21 mouse cellular contexts compared by ENCODE assay signal in genomic region chr13:44386767-44387166, GRCm38 (mm10).
"Had no signal": no experiment of that assay in that cellular context is flagged by ENCODE, and none has a peak within 500 bp of the region (broad histone marks: within the 10 kb centered on the region; RNA-seq: fewer than 3 reads in every experiment).

No protein-coding gene starts in this region.

- H3K36me3 ChIP-seq: midbrain, embryonic 12.5 days; midbrain, embryonic 15.5 days; neural tube, embryonic 12.5 days; neural tube, embryonic 15.5 days had no signal

- H3K27ac ChIP-seq: layer of hippocampus, adult 2 months; liver, embryonic 14.5 days; macrophage; midbrain, embryonic 12.5 days; midbrain, embryonic 15.5 days; neural tube, embryonic 12.5 days; neural tube, embryonic 15.5 days had no signal

- H3K4me2 ChIP-seq: liver, embryonic 11.5 days; lung, embryonic 14.5 days; midbrain, embryonic 12.5 days; midbrain, embryonic 15.5 days; neural tube, embryonic 12.5 days; neural tube, embryonic 15.5 days had no signal

- H3K4me3 ChIP-seq: layer of hippocampus, adult 2 months; midbrain, embryonic 12.5 days; midbrain, embryonic 15.5 days; neural tube, embryonic 12.5 days; neural tube, embryonic 15.5 days had no signal

- H3K9me3 ChIP-seq: midbrain, embryonic 12.5 days; midbrain, embryonic 15.5 days; neural tube, embryonic 12.5 days; neural tube, embryonic 15.5 days had no signal

- ATAC-seq: liver, postnatal 0 days; lung, postnatal 0 days; midbrain, embryonic 15.5 days had no signal

- DNase-seq: kidney, adult 18-20 months; kidney, adult 9 months; kidney, postnatal 14 days; kidney, postnatal 4 days; left cerebral cortex, postnatal 4 days; liver, postnatal 0 days; lung, embryonic 14.5 days; right cerebral cortex, adult 18-20 months; right cerebral cortex, postnatal 25 days; thymus, adult 18-20 months; thymus, postnatal 14 days; thymus, postnatal 4 days had no signal

- H3K9ac ChIP-seq: liver, embryonic 14.5 days; liver, postnatal 0 days; lung, embryonic 14.5 days; midbrain, embryonic 12.5 days; midbrain, embryonic 15.5 days; neural tube, embryonic 12.5 days; neural tube, embryonic 15.5 days had no signal

- H3K27me3 ChIP-seq: midbrain, embryonic 12.5 days; midbrain, embryonic 15.5 days; neural tube, embryonic 12.5 days; neural tube, embryonic 15.5 days had no signal

- H3K4me1 ChIP-seq: midbrain, embryonic 15.5 days; neural tube, embryonic 15.5 days had no signal
